Mouse (Mus musculus): ENCODE measurements around the gene Mlf1. TPM values are rescaled to one million over a fixed set of nuclear protein-coding genes. Genes with fewer than 3 reads are reported as not detected.

Mlf1 gene
- polyA plus RNA-seq (2016; fragmentation: Nextera tagmentation; extraction: Ambion mirVana) = 39.6 and 44.0 TPM in 2 replicates

GRCm38 (mm10) chr3:67373872-67374271 lies at the start of gene Mlf1:
TSS of gene Mlf1 (plus strand) at chr3:67374097.
- ATAC-seq (ENCODE audit: low FRiP score) = peak; percentile 98
- WGBS = under 1% methylated on average over 35 of the region's 35 CpGs
- Histone ChIP-seq H3K4me1 (peaks cover 4% of the 10 kb centered on the region; the same call in 1 of the 2 replicates), H3K27ac (no peak within 1 kb of the TSS), H3K27me3 (peaks cover 23% of the 10 kb centered on the region), H3K4me3 (peak within 1 kb of the TSS; percentile 56), H3K36me3 (no peaks in the 10 kb centered on the region), H3K9me3 (replicated peaks) (no peaks in the 10 kb centered on the region), H3K4me2 (replicated peaks) (peak within 1 kb of the TSS; percentile 90), H3K9ac (peak within 1 kb of the TSS; percentile 64)

GRCm38 (mm10) chr3:67339558-67339957 lies 34.3 kb upstream of the Mlf1 start:
- Histone ChIP-seq H3K27me3 (no peaks in the 10 kb centered on the region), H3K9me3 (replicated peaks) (no peaks in the 10 kb centered on the region), H3K4me3 (no peak overlapping the region), H3K4me1 (no peaks in the 10 kb centered on the region), H3K36me3 (no peaks in the 10 kb centered on the region), H3K27ac (no peak overlapping the region), H3K4me2 (replicated peaks) (no peak overlapping the region), H3K9ac (no peak overlapping the region)
- WGBS = 51% methylated on average over 3 of the region's 3 CpGs
- no peak for ATAC-seq (ENCODE audit: low FRiP score)

- no peak overlapping the region for H3K4me3 ChIP-seq
- H3K27ac ChIP-seq = no peak overlapping the region
- ATAC-seq (ENCODE audit: low FRiP score) = peak; percentile 80
- no peak overlapping the region for H3K4me2 ChIP-seq (replicated peaks)
- no peaks in the 10 kb centered on the region for H3K4me1 ChIP-seq
- no peak overlapping the region for H3K9ac ChIP-seq
- WGBS = 50% methylated on average over 7 of the region's 7 CpGs
- H3K36me3 ChIP-seq = no peaks in the 10 kb centered on the region
- no peaks in the 10 kb centered on the region for H3K9me3 ChIP-seq (replicated peaks)
- no peaks in the 10 kb centered on the region for H3K27me3 ChIP-seq
These were observed 33.0 kb upstream of the Mlf1 start for GRCm38 (mm10) chr3:67340921-67341320.

GRCm38 (mm10) chr3:67343004-67343662 lies 30.8 kb upstream of the Mlf1 start:
- Histone ChIP-seq H3K4me3 (no peak overlapping the region), H3K4me1 (no peaks in the 10 kb centered on the region), H3K27me3 (no peaks in the 10 kb centered on the region), H3K4me2 (replicated peaks) (no peak overlapping the region), H3K27ac (no peak overlapping the region), H3K9me3 (replicated peaks) (no peaks in the 10 kb centered on the region), H3K9ac (no peak overlapping the region), H3K36me3 (no peaks in the 10 kb centered on the region)
- ATAC-seq (ENCODE audit: low FRiP score) = no peak
- 57% methylated on average over 5 of the region's 5 CpGs for WGBS

DNA sequence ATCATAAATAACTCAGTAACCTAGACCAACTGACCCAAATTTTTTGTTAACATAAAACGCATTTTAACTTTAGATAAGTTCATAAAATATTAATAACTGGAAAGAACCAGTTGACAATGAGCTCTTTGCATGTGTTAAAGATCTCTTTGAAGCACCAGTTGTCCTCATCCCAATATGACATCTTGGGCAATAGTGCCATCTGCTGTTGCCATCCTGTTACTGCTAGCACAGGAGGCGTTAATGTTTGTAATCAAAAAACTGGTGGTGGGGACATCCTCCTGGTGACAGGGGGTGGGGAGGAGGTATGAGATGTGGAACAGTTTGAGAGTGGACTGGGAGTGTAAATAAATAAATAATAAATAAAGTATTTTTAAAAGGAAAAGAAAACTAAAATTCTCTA lies 29.3 kb upstream of the Mlf1 start:
- Histone ChIP-seq H3K9me3 (replicated peaks) (no peaks in the 10 kb centered on the region), H3K27ac (no peak overlapping the region), H3K4me3 (no peak overlapping the region), H3K36me3 (no peaks in the 10 kb centered on the region), H3K9ac (no peak overlapping the region), H3K4me2 (replicated peaks) (no peak overlapping the region), H3K4me1 (no peaks in the 10 kb centered on the region), H3K27me3 (no peaks in the 10 kb centered on the region)
- no peak for ATAC-seq (ENCODE audit: low FRiP score)
- WGBS = 12% methylated on average over 2 of the region's 2 CpGs

DNA sequence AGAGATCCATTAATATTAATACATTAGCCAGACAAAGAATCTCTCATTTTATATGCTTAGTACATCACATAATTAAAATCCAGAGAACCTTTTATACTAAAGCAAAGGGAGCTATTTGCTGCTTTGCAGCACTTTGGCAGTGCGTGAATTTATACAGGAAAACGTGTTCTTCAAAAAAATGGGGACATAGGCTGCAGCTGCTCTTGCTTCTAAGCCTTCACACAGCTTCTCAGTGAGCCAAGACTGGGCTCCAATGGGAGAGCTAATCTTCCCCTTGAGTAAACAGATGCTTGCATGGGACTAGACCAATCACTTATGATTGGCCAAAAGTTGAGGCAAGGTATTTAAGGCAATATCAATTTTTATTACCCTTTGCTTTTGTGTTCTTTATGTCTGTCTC lies 27.2 kb upstream of the Mlf1 start:
- no peaks in the 10 kb centered on the region for H3K27me3 ChIP-seq
- H3K9ac ChIP-seq = no peak overlapping the region
- ATAC-seq (ENCODE audit: low FRiP score) = no peak
- no peak overlapping the region for H3K4me3 ChIP-seq
- 78% methylated on average over 2 of the region's 2 CpGs for WGBS
- no peak overlapping the region for H3K4me2 ChIP-seq (replicated peaks)
- no peaks in the 10 kb centered on the region for H3K36me3 ChIP-seq
- H3K9me3 ChIP-seq (replicated peaks) = no peaks in the 10 kb centered on the region
- H3K27ac ChIP-seq = no peak overlapping the region
- no peaks in the 10 kb centered on the region for H3K4me1 ChIP-seq

DNA sequence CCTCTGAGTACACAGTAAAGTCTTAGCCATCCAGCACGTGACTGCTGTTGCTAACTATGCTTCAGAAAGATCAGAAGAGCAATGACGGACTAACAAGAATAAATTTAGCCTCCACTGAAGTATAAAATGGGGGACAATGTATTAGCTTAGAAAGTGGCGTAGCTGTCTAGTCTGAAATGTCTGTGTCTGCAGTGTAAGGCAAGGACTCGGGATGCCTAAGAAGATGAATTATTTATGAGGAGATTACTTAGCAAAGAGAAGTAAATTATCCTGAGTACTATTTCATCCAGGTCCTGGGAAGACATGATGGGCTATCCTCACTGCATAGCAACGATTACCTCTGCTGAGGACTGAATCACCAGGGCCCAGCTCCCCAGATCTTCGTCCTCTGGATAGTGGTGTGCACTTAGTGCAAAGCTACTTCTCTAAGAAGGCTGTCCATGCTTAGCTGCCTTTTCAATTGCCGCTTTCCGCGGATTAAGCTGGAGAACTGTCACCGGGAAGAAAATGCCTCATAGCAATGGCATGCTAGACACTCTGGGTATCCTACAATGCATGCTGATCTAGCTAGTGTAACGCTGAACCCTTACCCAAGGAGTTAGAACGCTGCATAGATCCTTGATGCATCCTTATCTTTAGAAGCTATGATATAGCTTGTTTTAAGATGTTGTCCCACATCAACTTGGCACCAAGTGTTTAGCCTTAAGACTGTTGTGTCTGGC lies 22.3 kb upstream of the Mlf1 start:
- H3K4me1 ChIP-seq = no peaks in the 10 kb centered on the region
- H3K4me3 ChIP-seq = no peak overlapping the region
- WGBS = 74% methylated on average over 12 of the region's 12 CpGs
- no peak overlapping the region for H3K9ac ChIP-seq
- ATAC-seq (ENCODE audit: low FRiP score) = no peak; the same call in 1 of the 2 replicates
- H3K36me3 ChIP-seq = no peaks in the 10 kb centered on the region
- H3K27me3 ChIP-seq = no peaks in the 10 kb centered on the region
- H3K4me2 ChIP-seq (replicated peaks) = no peak overlapping the region
- no peaks in the 10 kb centered on the region for H3K9me3 ChIP-seq (replicated peaks)
- H3K27ac ChIP-seq = no peak overlapping the region

- no peaks in the 10 kb centered on the region for H3K9me3 ChIP-seq (replicated peaks)
- no peaks in the 10 kb centered on the region for H3K4me1 ChIP-seq
- no peaks in the 10 kb centered on the region for H3K36me3 ChIP-seq
- H3K27me3 ChIP-seq = no peaks in the 10 kb centered on the region
- peak; percentile 52 for ATAC-seq (ENCODE audit: low FRiP score)
- H3K27ac ChIP-seq = no peak overlapping the region
- H3K4me2 ChIP-seq (replicated peaks) = no peak overlapping the region
- H3K4me3 ChIP-seq = no peak overlapping the region
- WGBS = 40% methylated on average over 2 of the region's 5 CpGs
- H3K9ac ChIP-seq = no peak overlapping the region
These were observed 21.7 kb upstream of the Mlf1 start for GRCm38 (mm10) chr3:67352128-67352762.

DNA sequence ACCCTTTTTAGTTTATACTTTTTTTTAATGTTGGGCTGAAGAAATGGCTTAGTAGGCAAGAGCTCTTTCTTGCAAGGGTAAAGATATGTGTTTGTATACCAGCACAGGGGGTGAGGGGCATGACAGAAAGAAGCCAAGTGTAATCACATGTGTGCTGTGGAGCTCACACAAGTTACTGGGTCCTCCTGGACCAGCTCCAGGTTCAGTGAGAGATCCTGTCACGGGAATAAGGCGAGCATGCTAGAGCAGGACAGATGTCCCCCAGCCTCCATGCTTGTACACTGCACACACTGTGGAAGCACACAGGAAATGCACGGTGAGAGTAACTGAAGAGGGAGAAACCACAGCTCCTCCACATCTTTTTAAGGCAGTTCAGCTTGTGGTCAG lies 21.1 kb upstream of the Mlf1 start:
- no peak for ATAC-seq (ENCODE audit: low FRiP score)
- 95% methylated on average over 3 of the region's 3 CpGs for WGBS

DNA sequence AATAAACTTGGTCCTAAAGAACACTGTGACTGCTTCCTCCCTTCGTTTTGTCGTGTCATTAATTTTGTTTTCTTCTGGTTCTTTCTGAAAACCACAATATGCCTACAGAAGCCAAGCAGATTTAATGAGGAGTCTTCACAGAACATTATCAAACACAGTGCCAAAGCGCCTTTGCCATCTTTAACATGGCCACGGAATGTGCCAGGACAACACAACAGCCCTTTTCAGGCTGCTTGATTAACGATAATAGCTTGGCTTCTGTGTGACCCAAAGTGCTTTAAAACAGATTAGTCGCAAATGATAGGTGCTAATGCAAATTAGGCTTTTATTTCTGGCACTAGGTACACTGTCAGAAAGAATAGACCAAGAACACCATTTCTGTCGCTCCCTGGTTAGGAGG lies 15.5 kb upstream of the Mlf1 start:
- Histone ChIP-seq H3K36me3 (no peaks in the 10 kb centered on the region), H3K4me3 (no peak overlapping the region), H3K4me2 (replicated peaks) (no peak overlapping the region), H3K4me1 (no peaks in the 10 kb centered on the region), H3K27ac (no peak overlapping the region), H3K9ac (no peak overlapping the region), H3K27me3 (no peaks in the 10 kb centered on the region), H3K9me3 (replicated peaks) (no peaks in the 10 kb centered on the region)
- ATAC-seq (ENCODE audit: low FRiP score) = no peak
- 62% methylated on average over 7 of the region's 7 CpGs for WGBS

More for the DNA sequence above, 21.1 kb upstream of the Mlf1 start:
- Histone ChIP-seq H3K27me3 (no peaks in the 10 kb centered on the region), H3K4me1 (no peaks in the 10 kb centered on the region), H3K27ac (no peak overlapping the region), H3K9ac (no peak overlapping the region), H3K9me3 (replicated peaks) (no peaks in the 10 kb centered on the region), H3K4me3 (no peak overlapping the region), H3K36me3 (no peaks in the 10 kb centered on the region), H3K4me2 (replicated peaks) (no peak overlapping the region)

- Histone ChIP-seq H3K27ac (no peak overlapping the region), H3K4me1 (no peaks in the 10 kb centered on the region), H3K9me3 (replicated peaks) (no peaks in the 10 kb centered on the region), H3K36me3 (no peaks in the 10 kb centered on the region), H3K27me3 (peaks cover 3% of the 10 kb centered on the region; the same call in 1 of the 2 replicates), H3K4me2 (replicated peaks) (no peak overlapping the region), H3K9ac (no peak overlapping the region), H3K4me3 (no peak overlapping the region)
- peak; percentile 75 for ATAC-seq (ENCODE audit: low FRiP score)
- 60% methylated on average over 4 of the region's 4 CpGs for WGBS
These were observed 7.6 kb upstream of the Mlf1 start for GRCm38 (mm10) chr3:67366087-67366892.

- no peak overlapping the region for H3K9ac ChIP-seq
- H3K27me3 ChIP-seq = peaks cover 10% of the 10 kb centered on the region
- H3K4me1 ChIP-seq = no peaks in the 10 kb centered on the region
- H3K27ac ChIP-seq = no peak overlapping the region
- ATAC-seq (ENCODE audit: low FRiP score) = no peak
- no peak overlapping the region for H3K4me2 ChIP-seq (replicated peaks)
- H3K36me3 ChIP-seq = no peaks in the 10 kb centered on the region
- H3K9me3 ChIP-seq (replicated peaks) = no peaks in the 10 kb centered on the region
- 86% methylated on average over 6 of the region's 6 CpGs for WGBS
- no peak overlapping the region for H3K4me3 ChIP-seq
These were observed 6.4 kb upstream of the Mlf1 start for GRCm38 (mm10) chr3:67367481-67367880.
